8 mouse cellular contexts compared by ENCODE assay signal in genomic region chr2:148406971-148407869, GRCm38 (mm10). TPM values are rescaled to one million over a fixed set of nuclear protein-coding genes. Genes with fewer than 3 reads are reported as not detected.
DNase-seq lines count a peak whose midpoint lies in the region; ATAC-seq and TF ChIP-seq lines count a peak whose summit lies in the region.

No protein-coding gene starts in this region.

- no peaks in the 10 kb centered on the region for H3K9me3 ChIP-seq in hindbrain, postnatal 0 days (ENCODE audit: low read length)
- H3K9me3 ChIP-seq in liver, postnatal 0 days (ENCODE audit: low read length) = no peaks in the 10 kb centered on the region
- H3K9me3 ChIP-seq in neural tube, embryonic 13.5 days = no peaks in the 10 kb centered on the region

- peak overlapping the region; percentile 30 for H3K4me3 ChIP-seq in hindbrain, postnatal 0 days (ENCODE audit: low read length)
- peak overlapping the region; percentile 53 for H3K4me3 ChIP-seq in liver, postnatal 0 days (ENCODE audit: low read depth, low read length)
- peak overlapping the region; percentile 40 for H3K4me3 ChIP-seq in neural tube, embryonic 13.5 days

- peak overlapping the region; percentile 37; the same call in 1 of the 2 replicates for H3K9ac ChIP-seq in hindbrain, postnatal 0 days (replicated peaks; ENCODE audit: low read length)
- H3K9ac ChIP-seq in liver, postnatal 0 days (replicated peaks) = peak overlapping the region; percentile 51
- peak overlapping the region; percentile 61 for H3K9ac ChIP-seq in neural tube, embryonic 13.5 days

- peaks cover 36% of the 10 kb centered on the region for H3K27me3 ChIP-seq in hindbrain, postnatal 0 days (ENCODE audit: insufficient read depth, low read length)
- H3K27me3 ChIP-seq in liver, postnatal 0 days (ENCODE audit: insufficient read depth, low read length) = peaks cover 22% of the 10 kb centered on the region
- peaks cover 56% of the 10 kb centered on the region for H3K27me3 ChIP-seq in neural tube, embryonic 13.5 days

- no peak for TF ChIP-seq EP300 in liver, postnatal 0 days (IDR thresholded peaks at IDR 0.05; ENCODE audit: low read depth)

- peak overlapping the region; percentile 55 for H3K4me2 ChIP-seq in hindbrain, postnatal 0 days (ENCODE audit: low read depth, low read length)
- peak overlapping the region; percentile 68 for H3K4me2 ChIP-seq in liver, postnatal 0 days (ENCODE audit: low read depth, low read length)
- H3K4me2 ChIP-seq in neural tube, embryonic 13.5 days = peak overlapping the region; percentile 66

- no peaks in the 10 kb centered on the region; the same call in none of the 2 replicates for H3K4me1 ChIP-seq in hindbrain, postnatal 0 days (ENCODE audit: insufficient read depth, low read length)
- peaks cover 11% of the 10 kb centered on the region; the same call in 1 of the 2 replicates for H3K4me1 ChIP-seq in liver, postnatal 0 days (ENCODE audit: insufficient read depth)
- H3K4me1 ChIP-seq in neural tube, embryonic 13.5 days (replicated peaks) = peaks cover 29% of the 10 kb centered on the region

- no peak for TF ChIP-seq CTCF in hindbrain, postnatal 0 days (IDR thresholded peaks at IDR 0.05; ENCODE audit: low read depth)
- no peak for TF ChIP-seq CTCF in liver, postnatal 0 days (IDR thresholded peaks at IDR 0.05; ENCODE audit: low read depth)

- peak; percentile 42 for DNase-seq in 416B (ENCODE audit: low read depth)
- peak; percentile 74 for DNase-seq in adrenal gland, adult 8-10 months
- peak; percentile 47 for DNase-seq in gastrocnemius, adult 18-20 months (ENCODE audit: low spot score)
- peak; percentile 28 for DNase-seq in hindbrain, postnatal 0 days (ENCODE audit: low spot score)
- peak; percentile 63 for DNase-seq in liver, postnatal 0 days
- no peak for DNase-seq in layer of hippocampus, adult 9-10 months (ENCODE audit: low spot score)
- DNase-seq in cerebellum, adult 9-11 months = no peak

- no peak overlapping the region for H3K27ac ChIP-seq in hindbrain, postnatal 0 days
- H3K27ac ChIP-seq in liver, postnatal 0 days (ENCODE audit: low read depth) = peak overlapping the region; percentile 76
- H3K27ac ChIP-seq in neural tube, embryonic 13.5 days (replicated peaks) = no peak overlapping the region

- H3K36me3 ChIP-seq in hindbrain, postnatal 0 days (ENCODE audit: insufficient read depth, low read length) = no peaks in the 10 kb centered on the region
- no peaks in the 10 kb centered on the region for H3K36me3 ChIP-seq in liver, postnatal 0 days (replicated peaks; ENCODE audit: insufficient read depth, low read length)
- no peaks in the 10 kb centered on the region for H3K36me3 ChIP-seq in neural tube, embryonic 13.5 days

- peak; percentile 54 for ATAC-seq in hindbrain, postnatal 0 days
- peak; percentile 51 for ATAC-seq in liver, postnatal 0 days
- ATAC-seq in neural tube, embryonic 13.5 days (ENCODE audit: low read depth) = peak; percentile 49

- 8% methylated on average over 55 of the region's 55 CpGs for WGBS in hindbrain, postnatal 0 days
- WGBS in liver, postnatal 0 days (ENCODE audit: insufficient replicate concordance) = 2% methylated on average over 55 of the region's 55 CpGs
- 4% methylated on average over 55 of the region's 55 CpGs for WGBS in neural tube, embryonic 13.5 days

RNA-seq across cellular contexts. Expression of gene Thbd, which starts 0.8 kb away (rescaled TPM):
- 10 to 100 TPM; 18.6 to 31.2 (median 28.2) TPM for total RNA-seq in adrenal gland, adult 8-10 months (2022)
- 10 to 100 TPM; 11.3 to 21.6 TPM for total RNA-seq in gastrocnemius, adult 18-20 months (2021)
- 17.3 and 31.7 TPM in 2 replicates for total RNA-seq in hindbrain, postnatal 0 days (2014; rRNA removed)
- polyA plus RNA-seq in hindbrain, postnatal 0 days (2015; fragmentation: Nextera tagmentation; extraction: Ambion mirVana) = 13.3 and 13.4 TPM in 2 replicates
- polyA plus RNA-seq in liver, postnatal 0 days (2015; fragmentation: Nextera tagmentation; extraction: Ambion mirVana) = 1.6 and 1.7 TPM in 2 replicates
- 8.7 and 10.0 TPM in 2 replicates for polyA plus RNA-seq in neural tube, embryonic 13.5 days (2015; fragmentation: Nextera tagmentation; extraction: Ambion mirVana)

RNA-seq across cellular contexts. Expression of gene Sstr4, which starts 12.1 kb away (rescaled TPM):
- under 1 TPM; 0.23 to 0.65 (median 0.33) TPM for total RNA-seq in adrenal gland, adult 8-10 months (2022)
- not detected for total RNA-seq in gastrocnemius, adult 18-20 months (2021)
- total RNA-seq in hindbrain, postnatal 0 days (2014; rRNA removed) = 13.4 and 14.0 TPM in 2 replicates
- 2.7 and 2.8 TPM in 2 replicates for polyA plus RNA-seq in hindbrain, postnatal 0 days (2015; fragmentation: Nextera tagmentation; extraction: Ambion mirVana)
- not detected in 2 replicates for polyA plus RNA-seq in liver, postnatal 0 days (2015; fragmentation: Nextera tagmentation; extraction: Ambion mirVana)
- polyA plus RNA-seq in neural tube, embryonic 13.5 days (2015; fragmentation: Nextera tagmentation; extraction: Ambion mirVana) = 1.7 and 2.9 TPM in 2 replicates

RNA-seq across cellular contexts. Expression of gene Cd93, which starts 36.1 kb away (rescaled TPM):
- total RNA-seq in adrenal gland, adult 8-10 months (2022) = 10 to 100 TPM; 16.0 to 29.4 (median 23.4) TPM
- total RNA-seq in gastrocnemius, adult 18-20 months (2021) = 10 to 100 TPM in 1 of 2 experiments, 1 to 10 TPM in 1; 7.9 to 14.8 TPM
- total RNA-seq in hindbrain, postnatal 0 days (2014; rRNA removed) = 21.5 and 24.3 TPM in 2 replicates
- polyA plus RNA-seq in hindbrain, postnatal 0 days (2015; fragmentation: Nextera tagmentation; extraction: Ambion mirVana) = 5.0 and 5.3 TPM in 2 replicates
- polyA plus RNA-seq in liver, postnatal 0 days (2015; fragmentation: Nextera tagmentation; extraction: Ambion mirVana) = 2.7 and 3.3 TPM in 2 replicates
- 9.2 TPM in 2 replicates for polyA plus RNA-seq in neural tube, embryonic 13.5 days (2015; fragmentation: Nextera tagmentation; extraction: Ambion mirVana)

Comparison
In these comparisons a context has a peak if more than half of its experiments do, and no peak if none do; other contexts are left out.
1. DNase-seq: peak in 416B (single experiment), adrenal gland, adult 8-10 months (single experiment), gastrocnemius, adult 18-20 months (single experiment), hindbrain, postnatal 0 days (single experiment) and liver, postnatal 0 days (single experiment); none in layer of hippocampus, adult 9-10 months (single experiment) and cerebellum, adult 9-11 months (single experiment).
2. Peak in every context shown above with its lines, with median percentiles within 50 percentile points of each other: ATAC-seq, H3K4me2 ChIP-seq, H3K4me3 ChIP-seq and H3K9ac ChIP-seq.